Mouse (Mus musculus): ENCODE data around the gene Ldb1. TPM values are rescaled to one million over a fixed set of nuclear protein-coding genes. Genes with fewer than 3 reads are reported as not detected.
A peak's percentile ranks its signal among the peaks of the same experiment; 100 is the strongest.

The Ldb1 gene
- 95.0 and 97.8 TPM in 2 replicates for polyA plus RNA-seq (2016; fragmentation: Nextera tagmentation; extraction: Ambion mirVana)

- Histone ChIP-seq H3K36me3 (replicated peaks) (0 out of 2 replicates have a peak, but pooled peaks cover 2% of the 10 kb centered on the region), H3K9me3 (no peaks in the 10 kb centered on the region), H3K27me3 (replicated peaks; ENCODE audit: low read depth, poor library complexity, severe bottlenecking) (no peaks in the 10 kb centered on the region), H3K27ac (replicated peaks) (peak within 1 kb of the TSS; percentile 97), H3K4me1 (peaks cover 70% of the 10 kb centered on the region), H3K4me3 (peak within 1 kb of the TSS; percentile 84)
- under 1% methylated on average over 84 of the region's 84 CpGs for WGBS
- DNase-seq (ENCODE audit: low spot score), result peak; percentile 91
Measured at GRCm38 (mm10) chr19:46044993-46045695, at the start of gene Ldb1. Gene Ldb1 (minus strand): TSS chr19:46045214.

DNA sequence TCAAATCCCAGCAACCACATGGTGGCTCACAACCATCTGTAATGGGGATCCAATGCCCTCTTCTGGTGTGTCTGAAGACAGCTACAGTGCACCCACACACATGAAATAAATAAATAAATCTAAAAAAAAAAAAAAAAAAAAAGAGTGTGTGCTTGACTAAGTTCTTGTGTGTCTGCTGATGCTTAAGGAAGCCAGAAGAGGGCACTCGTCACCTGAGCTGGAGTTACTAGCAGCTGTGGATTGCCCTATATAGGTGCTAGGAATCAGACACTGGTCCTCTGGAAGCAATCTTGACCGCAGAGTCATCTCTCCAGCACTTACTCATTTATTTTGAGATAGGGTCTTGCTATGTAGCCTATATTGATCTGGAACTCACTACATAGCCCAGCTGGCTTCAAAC is 49.1 kb upstream of the Ldb1 start:
- Histone ChIP-seq H3K4me1 (no peaks in the 10 kb centered on the region), H3K27me3 (replicated peaks; ENCODE audit: low read depth, poor library complexity, severe bottlenecking) (no peaks in the 10 kb centered on the region), H3K36me3 (replicated peaks) (no peaks in the 10 kb centered on the region), H3K9me3 (no peaks in the 10 kb centered on the region), H3K4me3 (no peak overlapping the region), H3K27ac (replicated peaks) (no peak overlapping the region)
- no peak for DNase-seq (ENCODE audit: low spot score)
- 96% methylated on average over 2 of the region's 2 CpGs for WGBS

DNA sequence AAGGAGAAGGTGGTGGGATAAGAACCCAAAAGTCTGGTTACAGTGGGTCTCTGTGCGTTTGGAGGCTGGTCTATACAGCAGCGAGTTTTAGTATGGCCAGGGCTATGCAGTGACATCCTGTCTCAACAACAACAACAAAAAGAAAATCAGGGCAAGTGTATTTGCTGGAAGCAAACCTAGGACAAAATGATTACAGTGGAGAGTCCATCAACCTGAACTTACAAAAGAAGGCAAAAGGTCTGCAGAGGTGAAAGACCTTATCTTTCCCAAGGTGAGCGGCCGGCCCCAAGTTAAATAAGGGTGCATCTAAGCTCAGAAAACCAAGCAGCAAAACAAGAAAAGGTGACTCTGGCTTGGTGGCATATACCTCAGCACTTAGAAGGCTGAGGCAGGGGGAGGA is 46.6 kb upstream of the Ldb1 start:
- 84% methylated on average over 4 of the region's 4 CpGs for WGBS
- H3K27ac ChIP-seq (replicated peaks), result no peak overlapping the region
- no peaks in the 10 kb centered on the region for H3K27me3 ChIP-seq (replicated peaks; ENCODE audit: low read depth, poor library complexity, severe bottlenecking)

GRCm38 (mm10) chr19:46087871-46088270 is 42.9 kb upstream of the Ldb1 start:
- DNase-seq (ENCODE audit: low spot score), result peak; percentile 5
- WGBS, result 83% methylated on average over 7 of the region's 7 CpGs
- Histone ChIP-seq H3K4me3 (no peak overlapping the region), H3K4me1 (no peaks in the 10 kb centered on the region), H3K9me3 (no peaks in the 10 kb centered on the region), H3K27me3 (replicated peaks; ENCODE audit: low read depth, poor library complexity, severe bottlenecking) (no peaks in the 10 kb centered on the region), H3K27ac (replicated peaks) (no peak overlapping the region), H3K36me3 (replicated peaks) (peaks cover 39% of the 10 kb centered on the region)

More for the DNA sequence above, 46.6 kb upstream of the Ldb1 start:
- H3K4me1 ChIP-seq, result no peaks in the 10 kb centered on the region
- H3K4me3 ChIP-seq, result no peak overlapping the region
- H3K9me3 ChIP-seq, result no peaks in the 10 kb centered on the region
- DNase-seq (ENCODE audit: low spot score), result no peak
- H3K36me3 ChIP-seq (replicated peaks), result peaks cover under 1% of the 10 kb centered on the region

- no peaks in the 10 kb centered on the region for H3K9me3 ChIP-seq
- no peak overlapping the region for H3K27ac ChIP-seq (replicated peaks)
- H3K27me3 ChIP-seq (replicated peaks; ENCODE audit: low read depth, poor library complexity, severe bottlenecking), result no peaks in the 10 kb centered on the region
- 57% methylated on average over 3 of the region's 3 CpGs for whole genome bisulfite sequencing
- peaks cover 54% of the 10 kb centered on the region for H3K36me3 ChIP-seq (replicated peaks)
- peak; percentile 50 for DNase-seq (ENCODE audit: low spot score)
- no peak overlapping the region for H3K4me3 ChIP-seq
- H3K4me1 ChIP-seq, result no peaks in the 10 kb centered on the region
Measured at GRCm38 (mm10) chr19:46086337-46086736, 41.3 kb upstream of the Ldb1 start.

GRCm38 (mm10) chr19:46085185-46085584 is 40.2 kb upstream of the Ldb1 start:
- Histone ChIP-seq H3K36me3 (replicated peaks) (peaks cover 65% of the 10 kb centered on the region), H3K9me3 (no peaks in the 10 kb centered on the region), H3K27me3 (replicated peaks; ENCODE audit: low read depth, poor library complexity, severe bottlenecking) (no peaks in the 10 kb centered on the region), H3K27ac (replicated peaks) (no peak overlapping the region), H3K4me1 (no peaks in the 10 kb centered on the region), H3K4me3 (no peak overlapping the region)
- 96% methylated on average over 8 of the region's 8 CpGs for WGBS
- no peak for DNase-seq (ENCODE audit: low spot score)

GRCm38 (mm10) chr19:46078535-46078934 is 33.5 kb upstream of the Ldb1 start:
- peaks cover 74% of the 10 kb centered on the region for H3K36me3 ChIP-seq (replicated peaks)
- WGBS, result 67% methylated on average over 3 of the region's 3 CpGs
- no peak for DNase-seq (ENCODE audit: low spot score)
- H3K4me3 ChIP-seq, result no peak overlapping the region
- H3K9me3 ChIP-seq, result no peaks in the 10 kb centered on the region
- no peak overlapping the region for H3K27ac ChIP-seq (replicated peaks)
- no peaks in the 10 kb centered on the region for H3K27me3 ChIP-seq (replicated peaks; ENCODE audit: low read depth, poor library complexity, severe bottlenecking)
- peaks cover 19% of the 10 kb centered on the region for H3K4me1 ChIP-seq

- peaks cover 74% of the 10 kb centered on the region for H3K36me3 ChIP-seq (replicated peaks)
- H3K27me3 ChIP-seq (replicated peaks; ENCODE audit: low read depth, poor library complexity, severe bottlenecking), result no peaks in the 10 kb centered on the region
- WGBS, result under 1% methylated on average over 66 of the region's 66 CpGs
- H3K4me3 ChIP-seq, result peak within 1 kb of the TSS; percentile 79
- H3K4me1 ChIP-seq, result peaks cover 19% of the 10 kb centered on the region
- DNase-seq (ENCODE audit: low spot score), result peak; percentile 99
- H3K9me3 ChIP-seq, result no peaks in the 10 kb centered on the region
- peak within 1 kb of the TSS; percentile 87 for H3K27ac ChIP-seq (replicated peaks)
Measured at GRCm38 (mm10) chr19:46075616-46076607, 30.9 kb upstream of the Ldb1 start, which contains the start of gene Nolc1. Gene Nolc1 (plus strand): TSS chr19:46075863.

DNA sequence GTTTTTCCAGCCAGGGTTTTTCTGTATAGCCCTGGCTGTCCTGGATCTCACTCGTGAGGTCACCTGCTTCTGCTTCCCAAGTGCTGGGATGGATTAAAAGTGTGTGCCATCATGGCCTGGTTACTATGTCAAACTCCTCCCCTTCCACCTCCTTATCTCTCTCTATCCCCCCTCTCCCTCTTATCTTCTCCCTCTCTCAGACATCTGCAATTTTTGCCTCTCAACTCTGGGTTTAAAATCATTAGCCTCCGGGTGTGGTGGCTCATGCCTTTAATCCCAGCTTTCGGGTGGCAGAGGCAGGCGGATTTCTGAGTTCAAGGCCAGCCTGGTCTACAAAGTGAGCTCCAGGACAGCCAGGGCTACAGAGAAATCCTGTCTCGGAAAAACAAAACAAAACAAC is 29.3 kb upstream of the Ldb1 start:
- 89% methylated on average over 5 of the region's 5 CpGs for WGBS
- H3K9me3 ChIP-seq, result no peaks in the 10 kb centered on the region
- peaks cover 74% of the 10 kb centered on the region for H3K36me3 ChIP-seq (replicated peaks)
- DNase-seq (ENCODE audit: low spot score), result no peak
- peaks cover 19% of the 10 kb centered on the region for H3K4me1 ChIP-seq
- no peaks in the 10 kb centered on the region for H3K27me3 ChIP-seq (replicated peaks; ENCODE audit: low read depth, poor library complexity, severe bottlenecking)
- H3K27ac ChIP-seq (replicated peaks), result no peak overlapping the region
- no peak overlapping the region for H3K4me3 ChIP-seq

DNA sequence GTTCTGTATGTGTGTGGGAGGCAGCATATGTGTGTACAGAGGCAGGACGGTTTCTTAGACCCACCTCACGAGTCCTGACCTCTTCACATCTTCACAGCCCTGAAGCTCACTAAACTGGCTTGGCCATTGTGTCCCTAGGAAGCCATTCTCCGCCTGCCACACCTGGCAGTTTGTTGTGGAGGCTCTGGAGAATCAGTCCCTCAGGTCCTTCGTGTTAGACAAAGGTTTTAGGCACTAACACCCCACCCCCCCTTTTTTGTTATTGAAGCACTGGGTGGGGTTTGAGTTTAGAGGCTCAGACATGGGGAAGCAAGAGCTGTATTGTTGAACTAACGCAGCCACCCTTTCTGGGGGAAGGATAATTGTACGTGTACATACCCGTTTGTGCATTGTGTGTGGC is 28.3 kb upstream of the Ldb1 start:
- DNase-seq (ENCODE audit: low spot score), result no peak
- Histone ChIP-seq H3K4me1 (peaks cover 19% of the 10 kb centered on the region), H3K27me3 (replicated peaks; ENCODE audit: low read depth, poor library complexity, severe bottlenecking) (no peaks in the 10 kb centered on the region), H3K27ac (replicated peaks) (no peak overlapping the region), H3K4me3 (no peak overlapping the region), H3K9me3 (no peaks in the 10 kb centered on the region), H3K36me3 (replicated peaks) (peaks cover 73% of the 10 kb centered on the region)
- WGBS, result 86% methylated on average over 7 of the region's 7 CpGs

- no peak for DNase-seq (ENCODE audit: low spot score)
- peaks cover 6% of the 10 kb centered on the region for H3K4me1 ChIP-seq
- no peak overlapping the region for H3K27ac ChIP-seq (replicated peaks)
- H3K36me3 ChIP-seq (replicated peaks), result peaks cover 99% of the 10 kb centered on the region
- H3K27me3 ChIP-seq (replicated peaks; ENCODE audit: low read depth, poor library complexity, severe bottlenecking), result no peaks in the 10 kb centered on the region
- 76% methylated on average over 10 of the region's 10 CpGs for WGBS
- H3K9me3 ChIP-seq, result no peaks in the 10 kb centered on the region
- no peak overlapping the region for H3K4me3 ChIP-seq
Measured at GRCm38 (mm10) chr19:46068054-46068453, 23.0 kb upstream of the Ldb1 start.

- WGBS, result 85% methylated on average over 6 of the region's 6 CpGs
- Histone ChIP-seq H3K36me3 (replicated peaks) (peaks cover 55% of the 10 kb centered on the region), H3K9me3 (no peaks in the 10 kb centered on the region), H3K4me3 (no peak overlapping the region), H3K4me1 (peaks cover 17% of the 10 kb centered on the region), H3K27ac (replicated peaks) (no peak overlapping the region), H3K27me3 (replicated peaks; ENCODE audit: low read depth, poor library complexity, severe bottlenecking) (no peaks in the 10 kb centered on the region)
- DNase-seq (ENCODE audit: low spot score), result no peak
Measured at GRCm38 (mm10) chr19:46060845-46061244, 15.8 kb upstream of the Ldb1 start.
